Mouse (Mus musculus) testis, adult 2 months (tissue): ENCODE results near the gene Hsd17b11. TPM values are rescaled to one million over a fixed set of nuclear protein-coding genes. Genes with fewer than 3 reads are reported as not detected.
A peak's percentile ranks its signal among the peaks of the same experiment; 100 is the strongest.

ENCODE experiments used
- H3K27ac ChIP-seq: fragments of 200-500 bp; 2 replicates; pipeline ENCODE4 v1.5.1; 2012; ENCODE audit warnings: low read depth, low read length; ENCODE audit not compliant: control insufficient read depth, insufficient read depth
- H3K27me3 ChIP-seq: fragments of 200-500 bp; 2 replicates; pipeline ENCODE4 v1.6.1; 2012; ENCODE audit warnings: mild to moderate bottlenecking, low read length, moderate library complexity; ENCODE audit not compliant: control insufficient read depth, insufficient read depth
- H3K36me3 ChIP-seq: fragments of 200-500 bp; 2 replicates; pipeline ENCODE4 v1.6.1; 2012; ENCODE audit warnings: mild to moderate bottlenecking, low read length; ENCODE audit not compliant: control insufficient read depth, insufficient read depth
- H3K4me1 ChIP-seq: fragments of 200-500 bp; 2 replicates; pipeline ENCODE4 v1.6.1; 2012; ENCODE audit warnings: low read length; ENCODE audit not compliant: control insufficient read depth, insufficient read depth
- H3K4me3 ChIP-seq: fragments of 200-500 bp; 2 replicates; pipeline ENCODE4 v1.5.1; 2012; ENCODE audit warnings: low read depth, mild to moderate bottlenecking, low read length, moderate library complexity, mixed read lengths; ENCODE audit not compliant: control insufficient read depth
- CTCF ChIP-seq: fragments of 200-500 bp; IDR thresholded peaks from 2 replicates; pipeline ENCODE4 v1.5.1; 2012; ENCODE audit warnings: low read depth, mild to moderate bottlenecking, inconsistent platforms, low read length, moderate library complexity; ENCODE audit not compliant: control insufficient read depth, insufficient read depth, insufficient replicate concordance
- POLR2A ChIP-seq: fragments of 200-500 bp; IDR thresholded peaks from 2 replicates; pipeline ENCODE4 v1.6.1; 2012; ENCODE audit warnings: low read depth, mild to moderate bottlenecking, inconsistent platforms, low read length, moderate library complexity; ENCODE audit not compliant: control insufficient read depth
- polyA plus RNA-seq: library from polyadenylated mRNA; depleted of rRNA; stranded (reverse); fragments of >200 nt; gene quantifications from 2 replicates; pipeline ENCODE4 v1.2.3, GENCODE M21; 2012

Gene Hsd17b11
- polyA plus RNA-seq, 1 experiment, result 5.5 TPM

DNA sequence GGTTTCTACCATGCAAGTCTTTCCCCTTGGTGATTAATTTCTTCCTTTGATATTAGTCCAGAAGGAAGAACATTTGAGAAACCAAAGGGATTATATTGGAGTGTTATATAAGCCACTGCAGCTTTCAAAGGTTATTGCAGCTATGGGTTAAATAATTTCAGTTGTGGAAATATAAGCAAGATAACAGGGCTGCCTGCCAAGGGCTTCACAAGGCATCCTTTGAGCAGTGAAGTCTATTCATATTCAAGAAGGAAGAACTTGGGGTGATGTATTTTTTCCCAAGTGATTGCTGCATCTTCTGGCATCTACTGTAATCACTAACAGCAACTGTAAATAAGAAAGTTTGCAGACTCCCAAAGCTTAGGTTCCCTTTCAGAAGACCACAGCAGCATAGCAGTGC lies 10.3 kb downstream of the Hsd17b11 start:
- Histone ChIP-seq H3K27me3 (no peaks in the 10 kb centered on the region), H3K36me3 (no peaks in the 10 kb centered on the region), H3K4me1 (no peaks in the 10 kb centered on the region), H3K4me3 (no peak overlapping the region), H3K27ac (no peak overlapping the region)
- TF ChIP-seq CTCF (no peak), POLR2A (no peak)

DNA sequence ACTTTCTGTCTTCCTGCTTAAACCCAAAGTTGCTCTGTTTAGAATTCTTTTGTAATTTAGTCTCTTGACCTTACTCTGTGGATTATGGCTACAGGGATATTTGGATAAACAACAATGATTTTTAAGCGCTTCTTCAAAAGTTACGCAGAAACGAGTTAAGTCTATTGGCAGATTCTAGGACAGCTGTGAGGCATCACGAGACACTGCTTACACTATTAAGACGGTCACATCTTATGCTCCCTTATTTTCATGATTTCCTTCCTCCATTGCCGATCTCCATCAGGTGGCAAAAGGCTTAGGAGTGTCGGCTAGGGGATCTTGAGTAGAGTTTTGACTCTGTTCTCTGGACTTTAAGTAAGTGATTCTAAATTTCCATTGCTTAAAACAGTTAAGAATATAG lies 11.5 kb downstream of the Hsd17b11 start:
- no peak overlapping the region for H3K4me3 ChIP-seq
- TF ChIP-seq CTCF (no peak), POLR2A (no peak)
- H3K27me3 ChIP-seq, result no peaks in the 10 kb centered on the region
- H3K27ac ChIP-seq, result no peak overlapping the region
- H3K36me3 ChIP-seq, result no peaks in the 10 kb centered on the region
- H3K4me1 ChIP-seq, result no peaks in the 10 kb centered on the region

DNA sequence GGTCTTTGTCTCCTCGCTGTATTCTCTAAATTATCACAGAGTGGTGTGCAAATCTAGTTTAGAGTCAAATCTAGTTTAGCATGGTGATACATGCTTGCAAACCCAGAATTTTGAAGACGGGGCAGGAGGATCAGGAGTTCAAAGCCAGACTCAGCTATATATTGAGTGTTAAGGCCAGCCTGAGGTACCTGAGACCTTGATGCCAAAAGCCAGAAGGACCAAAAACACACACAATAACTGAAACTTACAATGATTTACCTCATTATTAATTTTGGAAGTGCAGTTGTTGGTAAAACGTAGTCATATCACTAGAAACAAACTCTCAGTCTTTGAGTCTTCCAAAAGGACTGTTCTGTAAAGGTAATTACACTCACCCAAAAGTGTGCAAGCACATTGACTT lies 12.3 kb downstream of the Hsd17b11 start:
- H3K27ac ChIP-seq, result no peak overlapping the region
- TF ChIP-seq CTCF (no peak), POLR2A (no peak)
- H3K27me3 ChIP-seq, result no peaks in the 10 kb centered on the region
- H3K4me3 ChIP-seq, result no peak overlapping the region
- no peaks in the 10 kb centered on the region for H3K4me1 ChIP-seq
- no peaks in the 10 kb centered on the region for H3K36me3 ChIP-seq

DNA sequence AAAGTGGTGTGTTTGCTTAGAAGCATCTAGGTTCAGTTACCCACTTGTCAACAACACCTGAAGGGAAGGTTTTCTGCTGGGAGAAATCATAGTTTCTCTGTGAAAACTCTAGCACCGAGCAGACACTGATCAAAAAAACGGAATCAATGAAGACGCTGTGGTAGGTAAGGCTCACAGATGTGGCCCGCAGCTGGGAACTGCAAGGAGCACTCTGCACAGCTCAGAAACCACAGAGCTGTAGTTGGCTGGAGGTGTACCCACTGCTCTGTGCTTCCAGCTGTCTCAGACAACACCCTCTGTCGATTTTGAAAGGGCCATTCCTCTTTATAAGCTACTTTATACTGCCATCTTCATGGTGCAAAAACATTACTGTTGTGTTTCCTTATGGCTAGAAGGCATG lies 13.9 kb downstream of the Hsd17b11 start:
- Histone ChIP-seq H3K36me3 (no peaks in the 10 kb centered on the region), H3K4me1 (peaks cover 4% of the 10 kb centered on the region), H3K4me3 (no peak overlapping the region), H3K27me3 (no peaks in the 10 kb centered on the region), H3K27ac (no peak overlapping the region)
- TF ChIP-seq CTCF (no peak), POLR2A (no peak)

DNA sequence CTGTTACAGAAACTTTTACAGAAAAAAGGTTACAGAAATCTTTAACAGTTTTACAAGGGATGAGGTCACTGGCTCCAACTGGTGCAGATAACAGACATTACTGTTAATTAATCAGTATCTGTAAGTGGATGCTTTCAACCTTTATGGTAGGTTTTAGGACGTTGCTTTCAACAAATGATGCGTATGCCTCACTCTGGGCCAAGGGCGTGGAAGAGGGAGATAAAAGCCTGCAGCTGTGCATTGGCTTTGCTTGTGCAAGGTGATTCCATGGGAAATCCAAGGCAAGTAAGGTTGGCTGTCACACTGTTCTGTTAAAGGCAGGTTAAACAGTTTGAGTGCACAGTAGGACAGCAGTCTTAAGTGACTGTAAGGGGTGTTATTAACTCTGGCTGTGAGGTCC lies 14.9 kb downstream of the Hsd17b11 start:
- no peak for TF ChIP-seq CTCF
- TF ChIP-seq POLR2A, result no peak
- Histone ChIP-seq H3K27me3 (no peaks in the 10 kb centered on the region), H3K36me3 (no peaks in the 10 kb centered on the region), H3K4me3 (no peak overlapping the region), H3K4me1 (peaks cover 4% of the 10 kb centered on the region), H3K27ac (no peak overlapping the region)

DNA sequence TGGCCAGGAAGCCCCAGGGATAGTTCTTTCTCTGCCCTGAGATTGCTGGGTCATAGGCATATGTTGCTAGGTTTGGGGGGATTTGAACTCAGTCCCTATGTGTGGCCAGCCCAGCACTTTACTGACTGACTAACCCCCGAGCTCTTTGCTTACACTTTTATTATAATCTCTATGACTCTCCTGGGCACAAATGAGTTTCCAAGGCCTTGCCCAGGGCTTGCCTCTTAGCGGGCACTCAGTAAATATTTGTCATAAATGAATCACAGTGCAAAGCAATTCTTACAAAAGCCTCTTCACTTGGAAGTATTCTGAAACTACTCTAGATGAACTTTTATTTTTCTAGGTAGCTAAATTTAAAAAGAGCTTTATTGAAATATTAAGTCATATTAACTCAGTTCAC lies 17.8 kb downstream of the Hsd17b11 start:
- H3K36me3 ChIP-seq, result no peaks in the 10 kb centered on the region
- TF ChIP-seq CTCF, result no peak
- no peak for TF ChIP-seq POLR2A
- no peaks in the 10 kb centered on the region for H3K27me3 ChIP-seq
- H3K4me1 ChIP-seq, result peaks cover 4% of the 10 kb centered on the region
- H3K27ac ChIP-seq, result no peak overlapping the region
- H3K4me3 ChIP-seq, result no peak overlapping the region

DNA sequence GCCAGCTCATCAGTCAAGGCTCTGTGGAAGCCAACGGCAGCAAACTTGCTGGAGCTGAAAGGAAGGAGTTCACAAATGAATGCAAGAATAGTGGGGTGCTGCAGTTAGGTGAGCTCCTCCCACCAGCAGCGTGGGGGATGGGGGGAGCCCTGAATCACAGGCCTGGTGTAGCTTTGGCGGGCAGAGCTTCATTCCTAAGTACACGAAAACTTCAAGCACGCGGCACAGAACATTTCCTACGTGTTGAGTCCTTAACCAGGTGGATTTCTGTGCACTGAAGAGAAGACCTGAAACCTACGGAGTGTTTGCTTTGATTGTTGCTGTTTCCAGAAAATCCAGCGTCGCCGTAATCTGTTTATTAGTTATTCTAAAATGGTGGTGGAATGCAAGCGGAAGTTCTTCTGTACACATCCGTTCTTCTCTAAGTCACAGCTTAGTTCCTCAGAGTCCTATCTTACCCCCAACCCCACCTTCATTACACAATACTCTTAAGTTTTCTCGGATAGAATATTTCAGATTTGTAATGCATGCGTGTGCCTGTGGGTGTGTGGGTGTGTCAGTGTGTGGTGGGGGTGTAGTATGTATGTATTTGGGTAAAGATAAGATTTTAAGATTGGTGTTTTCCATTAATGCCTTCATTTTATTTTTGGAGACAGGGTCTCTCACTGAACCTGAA lies 18.3 kb downstream of the Hsd17b11 start:
- H3K4me1 ChIP-seq, result peaks cover 4% of the 10 kb centered on the region
- peak overlapping the region; percentile 22 for H3K4me3 ChIP-seq
- H3K27me3 ChIP-seq, result no peaks in the 10 kb centered on the region
- TF ChIP-seq POLR2A (no peak), CTCF (no peak)
- H3K27ac ChIP-seq, result no peak overlapping the region
- no peaks in the 10 kb centered on the region for H3K36me3 ChIP-seq
